Mouse (Mus musculus) CH12.LX (cell line): ENCODE results near the gene Scaf1. TPM values are rescaled to one million over a fixed set of nuclear protein-coding genes. Genes with fewer than 3 reads are reported as not detected.
A peak's percentile ranks its signal among the peaks of the same experiment; 100 is the strongest.

Experiments used
- DNase-seq: peaks from one replicate; pipeline ENCODE4 v3.0.0-alpha.2; 2013; ENCODE audit errors: extremely low read depth
- H3K27ac ChIP-seq: 2 replicates; pipeline ENCODE4 v1.5.1; 2012; ENCODE audit warnings: low read depth, mild to moderate bottlenecking, control low read depth, moderate library complexity; ENCODE audit not compliant: insufficient read depth
- H3K27me3 ChIP-seq: replicated peaks from 2 replicates; pipeline ENCODE3; 2012; ENCODE audit warnings: inconsistent platforms
- H3K36me3 ChIP-seq, 2 experiments: replicated peaks in 1 of 2; 2 replicates each; pipeline versions ENCODE3 to v1.6.1; 2012; ENCODE audit warnings: inconsistent platforms in 1 of 2, low read length in 1 of 2, mild to moderate bottlenecking in 1 of 2, mixed read lengths in 1 of 2, moderate library complexity in 1 of 2; ENCODE audit not compliant: control insufficient read depth in 1 of 2, insufficient read depth in 1 of 2
- H3K4me1 ChIP-seq, 2 experiments: 2 replicates each; pipeline ENCODE4 v1.6.1; 2012; ENCODE audit warnings: inconsistent platforms in 1 of 2, moderate library complexity in 1 of 2; ENCODE audit not compliant: insufficient read depth in 2 of 2, control insufficient read depth in 1 of 2
- H3K4me2 ChIP-seq: 2 replicates; pipeline ENCODE4 v1.6.1; 2012; ENCODE audit warnings: low read depth, mild to moderate bottlenecking, control low read depth; ENCODE audit not compliant: poor library complexity, insufficient read depth, severe bottlenecking
- H3K4me3 ChIP-seq, 3 experiments: fragments of 150-350 bp in 1 of 3; sonication (generic) in 1 of 3; replicated peaks in 1 of 3; 2 replicates each; pipeline versions ENCODE3 to v1.5.1; 2011 to 2012; ENCODE audit warnings: low read depth in 2 of 3, low read length in 2 of 3, mild to moderate bottlenecking in 2 of 3, moderate library complexity in 2 of 3, control low read depth in 1 of 3, improper control_type of control experiment in 1 of 3, inconsistent platforms in 1 of 3, mixed read lengths in 1 of 3; ENCODE audit not compliant: poor library complexity in 1 of 3
- H3K79me2 ChIP-seq: replicated peaks from 2 replicates; pipeline ENCODE4 v1.6.1; 2012; ENCODE audit warnings: mild to moderate bottlenecking, moderate library complexity; ENCODE audit not compliant: control insufficient read depth, poor library complexity, insufficient read depth, severe bottlenecking; ENCODE audit errors: extremely low read depth
- H3K9ac ChIP-seq: 2 replicates; pipeline ENCODE4 v1.6.1; 2012; ENCODE audit warnings: low read depth, mild to moderate bottlenecking, control low read depth, moderate library complexity; ENCODE audit not compliant: insufficient read depth
- H3K9me3 ChIP-seq: replicated peaks from 2 replicates; pipeline ENCODE3; 2012; ENCODE audit warnings: low read length, inconsistent platforms, mixed read lengths
- BHLHE40 ChIP-seq: IDR thresholded peaks from 2 replicates; pipeline ENCODE4 v1.6.1; 2011; ENCODE audit warnings: mild to moderate bottlenecking, low read depth, low read length, improper control_type of control experiment
- CHD1 ChIP-seq: IDR thresholded peaks from 2 replicates; pipeline ENCODE4 v1.6.1; 2012; ENCODE audit warnings: low read depth, low read length, improper control_type of control experiment, inconsistent platforms
- E2F4 ChIP-seq: IDR thresholded peaks from 2 replicates; pipeline ENCODE4 v1.6.1; 2011; ENCODE audit warnings: low read depth, low read length, improper control_type of control experiment; ENCODE audit not compliant: insufficient replicate concordance
- GABPA ChIP-seq: IDR thresholded peaks from 2 replicates; pipeline ENCODE4 v1.6.1; 2012; ENCODE audit warnings: low read depth, low read length, improper control_type of control experiment, inconsistent platforms; ENCODE audit not compliant: insufficient replicate concordance
- IRF4 ChIP-seq: IDR thresholded peaks from 2 replicates; pipeline ENCODE4 v1.6.1; 2014; ENCODE audit warnings: low read depth, mild to moderate bottlenecking, inconsistent platforms, low read length, improper control_type of control experiment
- JUND ChIP-seq: conservative IDR thresholded peaks from 2 replicates; pipeline ENCODE4 v1.6.1; 2011; ENCODE audit warnings: low read depth, low read length, improper control_type of control experiment
- KAT2A ChIP-seq: IDR thresholded peaks from 2 replicates; pipeline ENCODE4 v1.6.1; 2012; ENCODE audit warnings: low read length, improper control_type of control experiment, inconsistent platforms; ENCODE audit not compliant: insufficient replicate concordance
- MAFK ChIP-seq: IDR thresholded peaks from 2 replicates; pipeline ENCODE4 v1.6.1; 2011; ENCODE audit warnings: low read length, improper control_type of control experiment; ENCODE audit not compliant: insufficient replicate concordance
- MAX ChIP-seq: IDR thresholded peaks from 2 replicates; pipeline ENCODE4 v1.6.1; 2011; ENCODE audit warnings: low read length, improper control_type of control experiment
- MAZ ChIP-seq: IDR thresholded peaks from 2 replicates; pipeline ENCODE4 v1.6.1; 2012; ENCODE audit warnings: low read depth, mild to moderate bottlenecking, inconsistent platforms, low read length, improper control_type of control experiment, moderate library complexity
- MEF2A ChIP-seq: IDR thresholded peaks from 2 replicates; pipeline ENCODE4 v1.6.1; 2014; ENCODE audit warnings: low read depth, mild to moderate bottlenecking, inconsistent platforms, low read length, improper control_type of control experiment, borderline replicate concordance
- MXI1 ChIP-seq: IDR thresholded peaks from 2 replicates; pipeline ENCODE4 v1.6.1; 2011; ENCODE audit warnings: mild to moderate bottlenecking, low read depth, low read length, improper control_type of control experiment
- NELFE ChIP-seq: IDR thresholded peaks from 2 replicates; pipeline ENCODE4 v1.6.1; 2011; ENCODE audit warnings: low read depth, low read length, improper control_type of control experiment
- NRF1 ChIP-seq: IDR thresholded peaks from 2 replicates; pipeline ENCODE4 v1.6.1; 2014; ENCODE audit warnings: low read depth, mild to moderate bottlenecking, inconsistent platforms, low read length, improper control_type of control experiment, moderate library complexity
- PAX5 ChIP-seq: IDR thresholded peaks from 2 replicates; pipeline ENCODE4 v1.6.1; 2012; ENCODE audit warnings: low read length, inconsistent platforms, mixed read lengths
- POLR2AphosphoS2 ChIP-seq: IDR thresholded peaks from 2 replicates; pipeline ENCODE4 v1.6.1; 2011; ENCODE audit warnings: low read depth, low read length, improper control_type of control experiment
- RAD21 ChIP-seq: IDR thresholded peaks from 2 replicates; pipeline ENCODE4 v1.6.1; 2011; ENCODE audit warnings: low read depth, mild to moderate bottlenecking, low read length, improper control_type of control experiment, moderate library complexity
- RCOR1 ChIP-seq: conservative IDR thresholded peaks from 2 replicates; pipeline ENCODE4 v1.6.1; 2012; ENCODE audit warnings: low read depth, mild to moderate bottlenecking, inconsistent platforms, low read length, improper control_type of control experiment
- SIN3A ChIP-seq: IDR thresholded peaks from 2 replicates; pipeline ENCODE4 v1.6.1; 2012; ENCODE audit warnings: low read length, improper control_type of control experiment, inconsistent platforms
- TBP ChIP-seq: conservative IDR thresholded peaks from 2 replicates; pipeline ENCODE4 v1.6.1; 2011; ENCODE audit warnings: low read depth, low read length, improper control_type of control experiment
- TCF12 ChIP-seq: IDR thresholded peaks from 2 replicates; pipeline ENCODE4 v1.6.1; 2014; ENCODE audit warnings: low read depth, mild to moderate bottlenecking, inconsistent platforms, low read length, improper control_type of control experiment
- UBTF ChIP-seq: IDR thresholded peaks from 2 replicates; pipeline ENCODE4 v1.6.1; 2012; ENCODE audit warnings: low read depth, mild to moderate bottlenecking, inconsistent platforms, low read length, improper control_type of control experiment, moderate library complexity
- ZC3H11A ChIP-seq: IDR thresholded peaks from 2 replicates; pipeline ENCODE4 v1.6.1; 2012; ENCODE audit warnings: low read depth, mild to moderate bottlenecking, inconsistent platforms, low read length, improper control_type of control experiment
- ZKSCAN1 ChIP-seq: IDR thresholded peaks from 2 replicates; pipeline ENCODE4 v1.6.1; 2012; ENCODE audit warnings: low read depth, inconsistent platforms, low read length, improper control_type of control experiment, borderline replicate concordance
- ZMIZ1 ChIP-seq: IDR thresholded peaks from 2 replicates; pipeline ENCODE4 v1.6.1; 2012; ENCODE audit warnings: low read depth, mild to moderate bottlenecking, inconsistent platforms, low read length, improper control_type of control experiment
- ZNF384 ChIP-seq: IDR thresholded peaks from 2 replicates; pipeline ENCODE4 v1.6.1; 2012; ENCODE audit warnings: low read depth, low read length, improper control_type of control experiment, inconsistent platforms
- dilution Hi-C: fragments of 300-500 bp; cut with MboI; formaldehyde crosslinking; loops from 2 replicates; pipeline ENCODE4 v1.14.3; 2020; ENCODE audit warnings: low sequenced_read_pairs; ENCODE audit not compliant: extremely low pct_unique_long_range_greater_than_20kb, extremely low pct_ligation_motif_present
- in situ Hi-C: fragments of 300-500 bp; cut with MboI; formaldehyde crosslinking; loops from 3 replicates; pipeline ENCODE4 v1.14.3; 2019; ENCODE audit warnings: low sequenced_read_pairs, low pct_ligation_motif_present, low pct_unique_long_range_greater_than_20kb, mixed read lengths
- polyA plus RNA-seq: library from polyadenylated mRNA; unstranded; fragments of >175 nt; gene quantifications from 2 replicates; pipeline ENCODE4 v1.2.1, GENCODE M21; 2012; ENCODE audit warnings: low read depth; ENCODE audit not compliant: insufficient read length
- total RNA-seq, 2 experiments: library from RNA; depleted of rRNA; stranded (reverse); fragments of 300-350 nt in 1 of 2; fragments of >200 nt in 1 of 2; gene quantifications; 2 replicates each; pipeline ENCODE4 v1.2.3; 2012 to 2014

The Scaf1 gene
- total and polyA plus RNA-seq, 3 experiments, result 5.4 to 41.9 (median 18.2) TPM

DNA sequence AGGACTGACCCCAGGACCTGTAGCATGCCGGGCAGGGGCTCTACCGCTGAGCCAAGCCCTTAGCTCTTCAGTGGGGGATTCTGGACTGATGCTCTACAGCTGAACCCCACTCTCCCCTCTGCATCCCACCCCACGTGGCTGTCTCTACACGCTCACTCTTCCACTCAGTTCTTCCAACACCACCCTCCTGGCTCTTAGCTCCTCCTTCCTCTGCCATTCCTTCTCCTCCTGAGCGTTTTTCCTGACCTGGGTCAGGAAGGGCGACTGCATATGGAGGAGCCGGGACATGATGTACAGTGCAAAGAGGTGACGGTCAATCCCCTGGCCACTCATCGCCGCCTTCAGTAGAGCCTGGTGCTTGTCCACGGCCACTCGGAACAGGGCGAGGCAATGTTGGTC, 55.7 kb downstream of the Scaf1 start:
- Histone ChIP-seq H3K79me2 (no peaks in the 10 kb centered on the region), H3K27ac (no peak overlapping the region), H3K4me1 (peaks cover 11 to 26% of the 10 kb centered on the region in 2 experiments), H3K4me3 (no peak overlapping the region), H3K36me3 (peaks cover 0 to 70% of the 10 kb centered on the region in 2 experiments), H3K4me2 (no peak overlapping the region), H3K9me3 (no peaks in the 10 kb centered on the region), H3K9ac (no peak overlapping the region), H3K27me3 (no peaks in the 10 kb centered on the region)
- in situ Hi-C loops, result no loop called here
- dilution Hi-C loops, result no loop called here
- TF ChIP-seq PAX5 (no peak), GABPA (no peak), TBP (no peak), RAD21 (no peak), RCOR1 (no peak), JUND (no peak), UBTF (no peak), TCF12 (no peak), KAT2A (no peak), CHD1 (no peak), MEF2A (no peak), SIN3A (no peak), E2F4 (no peak), BHLHE40 (no peak), NELFE (no peak), MAZ (no peak), MAFK (no peak), MAX (no peak), ZMIZ1 (no peak)
- DNase-seq, result no peak

DNA sequence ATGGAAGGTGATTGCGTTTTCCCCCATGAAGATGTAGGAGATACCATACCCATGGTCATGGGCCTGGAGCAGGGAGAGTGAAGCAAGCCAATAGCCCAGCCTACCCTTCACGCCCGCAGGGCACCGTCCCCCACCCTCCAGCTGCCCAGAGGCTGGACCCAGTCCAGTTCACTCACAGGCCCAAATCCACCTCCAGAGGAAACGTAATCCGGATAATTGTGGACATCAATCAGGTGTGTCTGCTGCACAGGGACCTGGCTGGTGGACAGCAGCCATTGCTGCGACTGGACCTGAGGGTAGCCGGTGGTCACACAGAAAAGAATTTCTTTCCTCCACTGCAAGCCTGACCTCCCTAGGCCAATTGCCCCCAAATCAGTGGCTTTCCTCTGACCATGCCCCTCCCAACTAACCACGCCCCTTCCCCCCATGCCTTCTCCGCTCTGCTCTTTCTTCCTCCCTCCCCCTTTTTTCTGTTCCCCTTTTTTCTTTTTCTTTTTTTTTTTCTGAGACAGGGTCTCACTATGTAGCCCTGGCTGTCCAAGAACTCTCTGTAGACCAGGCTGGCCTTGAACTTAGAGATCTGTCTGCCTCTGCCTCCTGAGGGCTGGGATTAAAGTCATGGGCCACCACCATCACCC, 56.2 kb downstream of the Scaf1 start:
- H3K36me3 ChIP-seq, result peaks cover 0 to 65% of the 10 kb centered on the region in 2 experiments
- in situ Hi-C loops, result loop anchor here (10.0 kb wide), 2 partner anchors 105 to 215 kb away; partner anchors contain the start of genes Pnkp and Vrk3
- H3K79me2 ChIP-seq, result no peaks in the 10 kb centered on the region

More for the DNA sequence above, 56.2 kb downstream of the Scaf1 start:
- no peak overlapping the region for H3K4me3 ChIP-seq
- no peak for DNase-seq
- no peak overlapping the region for H3K27ac ChIP-seq
- no peaks in the 10 kb centered on the region for H3K27me3 ChIP-seq
- H3K4me2 ChIP-seq, result no peak overlapping the region
- H3K9me3 ChIP-seq, result no peaks in the 10 kb centered on the region
- H3K4me1 ChIP-seq, result peaks cover 11 to 26% of the 10 kb centered on the region in 2 experiments
- TF ChIP-seq ZNF384 (peak; percentile 72), POLR2AphosphoS2 (no peak), JUND (no peak), NELFE (no peak), MAFK (no peak), MXI1 (no peak), ZKSCAN1 (no peak), IRF4 (0 out of 2 replicates have a peak, but pooled peaks have one; percentile 12), NRF1 (no peak), ZC3H11A (no peak), SIN3A (no peak), BHLHE40 (no peak)
- dilution Hi-C loops, result no loop called here
- H3K9ac ChIP-seq, result no peak overlapping the region
